Mouse (Mus musculus) intestine, embryonic 16.5 days (tissue): ENCODE measurements around the gene Slc26a6. TPM values are rescaled to one million over a fixed set of nuclear protein-coding genes. Genes with fewer than 3 reads are reported as not detected.

Experiments
- ATAC-seq: fragments of 200-750 bp; cut with Nextera tagmentation; 2 replicates; pipeline ENCODE4 v1.8.0; 2017; ENCODE audit warnings: moderate TSS enrichment, moderate library complexity
- H3K27ac ChIP-seq: fragments of 300-500 bp; sonication (generic); 2 replicates; pipeline ENCODE4 v1.5.1; 2014; ENCODE audit warnings: mild to moderate bottlenecking, low read length
- H3K27me3 ChIP-seq: fragments of 300-500 bp; sonication (generic); replicated peaks from 2 replicates; pipeline ENCODE4 v1.6.1; 2014; ENCODE audit warnings: low read length, control low read depth, mixed read lengths; ENCODE audit not compliant: control insufficient read depth, insufficient read depth
- H3K36me3 ChIP-seq: fragments of 300-500 bp; sonication (generic); 2 replicates; pipeline ENCODE4 v1.6.1; 2014; ENCODE audit warnings: low read length, control low read depth; ENCODE audit not compliant: control insufficient read depth, insufficient read depth
- H3K4me1 ChIP-seq: fragments of 300-500 bp; sonication (generic); 2 replicates; pipeline ENCODE4 v1.6.1; 2014; ENCODE audit warnings: low read length, control low read depth, mixed read lengths; ENCODE audit not compliant: control insufficient read depth, insufficient read depth
- H3K4me2 ChIP-seq: fragments of 300-500 bp; sonication (generic); 2 replicates; pipeline ENCODE4 v1.6.1; 2014; ENCODE audit warnings: low read depth, low read length, control low read depth
- H3K4me3 ChIP-seq: fragments of 300-500 bp; sonication (generic); 2 replicates; pipeline ENCODE4 v1.5.1; 2014; ENCODE audit warnings: mild to moderate bottlenecking, low read length
- H3K9ac ChIP-seq: fragments of 300-500 bp; sonication (generic); 2 replicates; pipeline ENCODE4 v1.6.1; 2014; ENCODE audit warnings: low read depth, low read length
- H3K9me3 ChIP-seq: fragments of 300-500 bp; sonication (generic); 2 replicates; pipeline ENCODE4 v1.6.1; 2016; ENCODE audit warnings: low read length, control low read depth; ENCODE audit not compliant: control insufficient read depth
- WGBS: fragments of 180-500 bp; shearing (Covaris S2); extraction: QIAGEN DNeasy Blood & Tissue Kit; methylation state at CpG from one replicate; pipeline ENCODE4 v1.1.7; 2014; 5-methylcytosine and 5-hydroxymethylcytosine counted together
- polyA plus RNA-seq: library from polyadenylated mRNA; unstranded; fragments of >200 nt; fragmentation: Nextera tagmentation; extraction: Ambion mirVana; gene quantifications from 2 replicates; pipeline ENCODE4 v1.2.1, GENCODE M21; 2015

Slc26a6 gene
- polyA plus RNA-seq, 1 experiment from 2014 or later = 75.9 TPM

DNA sequence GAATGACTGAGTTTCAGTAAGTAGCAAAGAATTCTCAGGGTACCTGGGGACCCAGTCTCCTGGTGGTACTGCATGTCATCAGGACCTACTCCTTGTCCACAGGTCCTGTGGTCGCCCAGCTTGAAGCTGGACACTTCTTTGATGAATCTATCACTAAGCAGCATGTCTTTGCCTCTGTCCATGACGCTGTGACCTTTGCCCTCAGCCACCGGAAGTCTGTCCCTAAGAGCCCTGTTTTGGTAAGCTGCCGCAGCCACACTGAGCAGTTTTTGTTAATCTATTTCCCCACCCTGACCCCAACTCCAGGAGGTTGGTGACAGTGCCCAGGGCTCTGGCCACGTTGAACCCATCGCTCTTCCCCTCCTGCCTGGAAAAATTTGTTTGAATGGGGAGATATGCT is 59.2 kb downstream of the Slc26a6 start:
- Histone ChIP-seq H3K27ac (no peak overlapping the region), H3K9ac (no peak overlapping the region), H3K4me3 (no peak overlapping the region), H3K36me3 (no peaks in the 10 kb centered on the region), H3K4me1 (no peaks in the 10 kb centered on the region), H3K27me3 (no peaks in the 10 kb centered on the region), H3K4me2 (no peak overlapping the region), H3K9me3 (no peaks in the 10 kb centered on the region)
- 62% methylated on average over 6 of the region's 6 CpGs for WGBS
- ATAC-seq = no peak

- Histone ChIP-seq H3K9ac (no peak overlapping the region), H3K9me3 (no peaks in the 10 kb centered on the region), H3K36me3 (no peaks in the 10 kb centered on the region), H3K4me3 (no peak overlapping the region), H3K4me1 (no peaks in the 10 kb centered on the region), H3K27ac (no peak overlapping the region), H3K27me3 (no peaks in the 10 kb centered on the region), H3K4me2 (no peak overlapping the region)
- 84% methylated on average over 7 of the region's 7 CpGs for WGBS
- no peak for ATAC-seq
These were observed 60.1 kb downstream of the Slc26a6 start for GRCm38 (mm10) chr9:108913161-108913560.

DNA sequence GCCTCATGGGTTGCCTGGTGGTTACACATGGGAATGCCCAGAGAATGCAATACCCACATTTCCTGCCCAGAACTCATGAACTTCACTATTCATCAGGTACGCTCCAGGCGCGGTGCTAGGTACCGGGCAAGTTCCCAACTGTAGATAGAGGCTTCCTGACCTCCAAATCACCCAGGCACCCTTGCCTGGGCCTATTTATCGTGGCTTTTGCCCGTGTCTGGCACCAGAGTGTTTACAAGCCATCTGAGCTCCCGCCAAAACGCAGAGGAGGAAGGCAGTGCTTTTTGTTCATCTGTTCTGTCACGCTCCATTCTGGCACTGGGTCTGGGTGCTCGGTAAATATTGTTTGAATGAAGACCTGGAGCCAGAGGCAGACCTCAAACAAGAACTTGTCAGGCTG is 60.5 kb downstream of the Slc26a6 start:
- H3K4me1 ChIP-seq = no peaks in the 10 kb centered on the region
- H3K36me3 ChIP-seq = no peaks in the 10 kb centered on the region
- H3K27me3 ChIP-seq = no peaks in the 10 kb centered on the region
- 69% methylated on average over 10 of the region's 10 CpGs for WGBS
- H3K4me2 ChIP-seq = no peak overlapping the region
- no peak overlapping the region for H3K9ac ChIP-seq
- no peak overlapping the region for H3K27ac ChIP-seq
- no peak for ATAC-seq
- no peaks in the 10 kb centered on the region for H3K9me3 ChIP-seq
- no peak overlapping the region for H3K4me3 ChIP-seq

GRCm38 (mm10) chr9:108914491-108914890 is 61.4 kb downstream of the Slc26a6 start, which contains the start of gene Tmem89:
Gene Tmem89 (plus strand): TSS chr9:108914619.
- Histone ChIP-seq H3K36me3 (no peaks in the 10 kb centered on the region), H3K9ac (no peak within 1 kb of the TSS), H3K4me2 (no peak within 1 kb of the TSS), H3K4me1 (no peaks in the 10 kb centered on the region), H3K27ac (no peak within 1 kb of the TSS), H3K27me3 (no peaks in the 10 kb centered on the region), H3K9me3 (no peaks in the 10 kb centered on the region), H3K4me3 (no peak within 1 kb of the TSS)
- ATAC-seq = no peak
- 70% methylated on average over 6 of the region's 6 CpGs for WGBS

- WGBS = 43% methylated on average over 8 of the region's 8 CpGs
- H3K9ac ChIP-seq = no peak overlapping the region
- H3K27me3 ChIP-seq = no peaks in the 10 kb centered on the region
- H3K4me1 ChIP-seq = no peaks in the 10 kb centered on the region
- H3K4me2 ChIP-seq = no peak overlapping the region
- no peaks in the 10 kb centered on the region for H3K9me3 ChIP-seq
- no peaks in the 10 kb centered on the region for H3K36me3 ChIP-seq
- no peak overlapping the region for H3K4me3 ChIP-seq
- H3K27ac ChIP-seq = no peak overlapping the region
- ATAC-seq = peak; percentile 91
These were observed 72.8 kb downstream of the Slc26a6 start for GRCm38 (mm10) chr9:108925897-108926296.

GRCm38 (mm10) chr9:108928424-108928823 is 75.3 kb downstream of the Slc26a6 start:
- WGBS = 62% methylated on average over 3 of the region's 3 CpGs
- H3K4me1 ChIP-seq = no peaks in the 10 kb centered on the region
- no peak overlapping the region for H3K4me2 ChIP-seq
- no peaks in the 10 kb centered on the region for H3K36me3 ChIP-seq
- no peak overlapping the region for H3K4me3 ChIP-seq
- no peaks in the 10 kb centered on the region for H3K27me3 ChIP-seq
- peak; percentile 75 for ATAC-seq
- H3K27ac ChIP-seq = no peak overlapping the region
- H3K9me3 ChIP-seq = no peaks in the 10 kb centered on the region
- no peak overlapping the region for H3K9ac ChIP-seq

- Histone ChIP-seq H3K4me2 (no peak overlapping the region; the same call in 1 of the 2 replicates), H3K27ac (no peak overlapping the region), H3K9me3 (no peaks in the 10 kb centered on the region), H3K4me3 (peak overlapping the region; percentile 89), H3K4me1 (peaks cover 7% of the 10 kb centered on the region; the same call in 1 of the 2 replicates), H3K27me3 (no peaks in the 10 kb centered on the region), H3K36me3 (peaks cover 4% of the 10 kb centered on the region; the same call in 1 of the 2 replicates), H3K9ac (no peak overlapping the region)
- 14% methylated on average over 3 of the region's 3 CpGs for whole genome bisulfite sequencing
- ATAC-seq = no peak
These were observed 82.9 kb downstream of the Slc26a6 start for GRCm38 (mm10) chr9:108935991-108936390.

DNA sequence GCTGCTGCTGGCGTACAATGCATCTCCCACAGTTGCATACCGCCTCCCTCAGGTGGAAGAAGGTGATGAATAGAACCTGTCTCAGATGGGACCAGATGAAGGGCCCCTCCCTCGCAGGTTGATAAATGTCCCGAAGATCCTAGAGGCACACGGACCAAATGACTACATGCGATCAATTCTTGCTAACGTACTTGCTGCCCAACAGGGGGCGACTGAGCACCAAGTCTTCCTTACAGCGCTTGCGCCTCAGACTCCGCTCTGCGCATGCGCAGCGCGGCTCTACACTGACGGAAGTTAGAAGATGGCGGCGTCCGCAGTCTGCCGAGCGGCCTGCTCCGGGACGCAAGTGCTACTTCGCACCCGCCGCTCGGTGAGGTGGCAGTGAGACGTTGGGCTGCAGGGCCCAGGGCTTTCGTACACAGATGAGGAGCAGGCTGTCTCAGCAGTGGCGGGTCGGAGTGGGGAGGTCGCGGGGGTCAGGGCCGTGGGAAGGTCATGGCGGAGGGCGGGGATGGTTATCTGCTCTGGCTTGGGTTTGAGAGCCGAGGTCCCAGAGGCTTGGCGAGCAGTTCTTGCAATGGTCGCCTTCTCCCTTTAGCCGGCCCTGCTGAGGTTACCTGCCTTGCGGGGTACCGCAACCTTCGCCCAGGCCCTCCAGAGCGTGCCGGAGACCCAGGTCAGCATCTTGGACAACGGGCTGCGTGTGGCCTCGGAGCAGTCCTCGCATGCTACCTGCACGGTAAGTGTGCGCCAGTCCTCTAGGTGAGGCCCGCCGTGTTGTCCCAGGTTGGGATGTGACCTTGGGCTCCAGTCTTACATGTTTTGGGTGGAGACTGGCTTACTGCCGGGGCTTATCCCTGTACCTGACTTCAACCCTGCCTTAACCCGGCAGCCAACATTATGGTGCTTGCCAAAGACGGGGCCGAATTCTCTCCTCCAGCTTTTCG is 83.6 kb downstream of the Slc26a6 start, which contains the start of gene Uqcrc1:
Gene Uqcrc1 (plus strand): TSS at position 216 of the 947 bp plus-strand sequence.
- Histone ChIP-seq H3K4me1 (peaks cover 7% of the 10 kb centered on the region; the same call in 1 of the 2 replicates), H3K36me3 (peaks cover 4% of the 10 kb centered on the region; the same call in 1 of the 2 replicates), H3K27me3 (no peaks in the 10 kb centered on the region), H3K4me3 (peak within 1 kb of the TSS; percentile 89), H3K27ac (peak within 1 kb of the TSS; percentile 60), H3K9me3 (no peaks in the 10 kb centered on the region), H3K4me2 (peak within 1 kb of the TSS; percentile 75), H3K9ac (peak within 1 kb of the TSS; percentile 89)
- ATAC-seq = peak; percentile 94
- WGBS = under 1% methylated on average over 58 of the region's 58 CpGs

DNA sequence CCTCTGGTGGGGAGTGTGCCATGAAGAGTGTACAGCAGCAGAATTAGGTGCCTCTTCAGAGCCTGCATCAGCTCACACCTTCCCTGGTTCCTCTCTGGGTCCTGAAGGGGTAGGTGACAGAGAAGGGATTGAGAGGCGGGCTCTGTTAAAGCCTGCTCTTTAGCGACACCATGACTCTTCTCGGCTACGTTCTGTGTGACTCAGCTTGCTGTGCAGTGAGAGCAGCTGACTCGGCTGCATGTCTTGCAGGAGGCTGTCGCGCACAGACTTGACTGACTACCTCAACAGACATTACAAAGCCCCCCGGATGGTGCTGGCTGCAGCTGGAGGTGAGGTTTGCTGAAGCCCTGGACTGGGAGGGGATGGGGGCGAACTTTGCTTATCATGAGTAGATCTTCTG is 92.0 kb downstream of the Slc26a6 start:
- no peaks in the 10 kb centered on the region for H3K27me3 ChIP-seq
- no peaks in the 10 kb centered on the region for H3K9me3 ChIP-seq
- no peak overlapping the region for H3K4me2 ChIP-seq
- 76% methylated on average over 9 of the region's 9 CpGs for WGBS
- no peak overlapping the region for H3K4me3 ChIP-seq
- H3K27ac ChIP-seq = no peak overlapping the region
- H3K9ac ChIP-seq = no peak overlapping the region
- ATAC-seq = no peak
- H3K4me1 ChIP-seq = 0 out of 2 replicates have a peak, but pooled peaks cover 3% of the 10 kb centered on the region
- H3K36me3 ChIP-seq = peaks cover 36% of the 10 kb centered on the region
